In genomic region chr6:124414927-124415325, GRCm38 (mm10) we compare ENCODE assay signal across 8 mouse cellular contexts. TPM values are rescaled to one million over a fixed set of nuclear protein-coding genes. Genes with fewer than 3 reads are reported as not detected.
A peak's percentile ranks its signal among the peaks of the same experiment; 100 is the strongest.
DNase-seq lines count a peak whose midpoint lies in the region; ATAC-seq and TF ChIP-seq lines count a peak whose summit lies in the region.

Pex5 (minus strand) TSS chr6:124415067.

- H3K27me3 ChIP-seq in embryonic facial prominence, embryonic 14.5 days (replicated peaks; ENCODE audit: control insufficient read depth, insufficient read depth, low read length), result no peaks in the 10 kb centered on the region
- no peaks in the 10 kb centered on the region for H3K27me3 ChIP-seq in limb, embryonic 14.5 days (ENCODE audit: control insufficient read depth, insufficient read depth, low read length)
- no peaks in the 10 kb centered on the region for H3K27me3 ChIP-seq in midbrain, postnatal 0 days (ENCODE audit: insufficient read depth, low read length)

- peaks cover 27% of the 10 kb centered on the region for H3K36me3 ChIP-seq in embryonic facial prominence, embryonic 14.5 days (ENCODE audit: control insufficient read depth, insufficient read depth, low read length)
- H3K36me3 ChIP-seq in limb, embryonic 14.5 days (ENCODE audit: control insufficient read depth, insufficient read depth, low read length), result peaks cover 23% of the 10 kb centered on the region
- H3K36me3 ChIP-seq in midbrain, postnatal 0 days (ENCODE audit: insufficient read depth, low read length), result peaks cover 11% of the 10 kb centered on the region

- peaks cover 11% of the 10 kb centered on the region for H3K4me1 ChIP-seq in embryonic facial prominence, embryonic 14.5 days (ENCODE audit: control insufficient read depth, insufficient read depth, low read length)
- peaks cover 6% of the 10 kb centered on the region; the same call in 1 of the 2 replicates for H3K4me1 ChIP-seq in limb, embryonic 14.5 days (ENCODE audit: control insufficient read depth, insufficient read depth, low read length)
- H3K4me1 ChIP-seq in midbrain, postnatal 0 days (ENCODE audit: insufficient read depth, low read length), result peaks cover 6% of the 10 kb centered on the region; the same call in 1 of the 2 replicates

- H3K4me2 ChIP-seq in embryonic facial prominence, embryonic 14.5 days (ENCODE audit: low read depth, low read length), result peak within 1 kb of the TSS; percentile 90
- peak within 1 kb of the TSS; percentile 88 for H3K4me2 ChIP-seq in limb, embryonic 14.5 days (replicated peaks; ENCODE audit: low read depth, low read length, severe bottlenecking)
- peak within 1 kb of the TSS; percentile 77 for H3K4me2 ChIP-seq in midbrain, postnatal 0 days (ENCODE audit: low read depth, low read length, poor library complexity, severe bottlenecking)

- H3K4me3 ChIP-seq in embryonic facial prominence, embryonic 14.5 days (ENCODE audit: low read depth, low read length), result peak within 1 kb of the TSS; percentile 93
- peak within 1 kb of the TSS; percentile 94 for H3K4me3 ChIP-seq in limb, embryonic 14.5 days (replicated peaks; ENCODE audit: low read length)
- peak within 1 kb of the TSS; percentile 76 for H3K4me3 ChIP-seq in midbrain, postnatal 0 days (ENCODE audit: low read depth, low read length)

- H3K9me3 ChIP-seq in embryonic facial prominence, embryonic 14.5 days (ENCODE audit: control insufficient read depth, low read length), result no peaks in the 10 kb centered on the region
- H3K9me3 ChIP-seq in limb, embryonic 14.5 days (ENCODE audit: control insufficient read depth, low read length), result no peaks in the 10 kb centered on the region
- no peaks in the 10 kb centered on the region for H3K9me3 ChIP-seq in midbrain, postnatal 0 days (ENCODE audit: low read length)

- WGBS in embryonic facial prominence, embryonic 14.5 days, result under 1% methylated on average over 18 of the region's 36 CpGs
- under 1% methylated on average over 25 of the region's 36 CpGs for WGBS in limb, embryonic 14.5 days
- under 1% methylated on average over 32 of the region's 36 CpGs for WGBS in midbrain, postnatal 0 days

- peak within 1 kb of the TSS; percentile 88 for H3K27ac ChIP-seq in embryonic facial prominence, embryonic 14.5 days (replicated peaks; ENCODE audit: low read depth, low read length)
- peak within 1 kb of the TSS; percentile 85 for H3K27ac ChIP-seq in limb, embryonic 14.5 days (replicated peaks; ENCODE audit: low read depth, low read length)
- H3K27ac ChIP-seq in midbrain, postnatal 0 days (ENCODE audit: low read depth, low read length), result peak within 1 kb of the TSS; percentile 78

- 0 out of 2 replicates have a peak, but pooled peaks have one; percentile 29 for TF ChIP-seq POLR2A in limb, embryonic 14.5 days (IDR thresholded peaks at IDR 0.05; ENCODE audit: borderline replicate concordance, extremely low read depth, insufficient read depth, insufficient read length)

- H3K9ac ChIP-seq in embryonic facial prominence, embryonic 14.5 days (ENCODE audit: low read depth, low read length), result peak within 1 kb of the TSS; percentile 90
- H3K9ac ChIP-seq in limb, embryonic 14.5 days (ENCODE audit: low read depth, low read length, severe bottlenecking), result peak within 1 kb of the TSS; percentile 88
- H3K9ac ChIP-seq in midbrain, postnatal 0 days (replicated peaks; ENCODE audit: low read length, poor library complexity, severe bottlenecking), result peak within 1 kb of the TSS; percentile 86

- ATAC-seq in embryonic facial prominence, embryonic 14.5 days (ENCODE audit: low read depth), result peak; percentile 97
- ATAC-seq in limb, embryonic 14.5 days (ENCODE audit: low FRiP score, low read depth), result peak; percentile 98
- peak; percentile 95 for ATAC-seq in midbrain, postnatal 0 days (ENCODE audit: low FRiP score)

- DNase-seq in 3T3-L1 (ENCODE audit: low read depth, low spot score), result peak; percentile 98
- DNase-seq in adrenal gland, postnatal 4 days (ENCODE audit: low spot score in 2 of 2), result peak; percentile 81 to 87
- DNase-seq in embryonic facial prominence, embryonic 14.5 days (ENCODE audit: low spot score), result peak; percentile 98
- peak; percentile 97 for DNase-seq in heart, adult 8-10 months (ENCODE audit: low spot score)
- DNase-seq in kidney, adult 9 months, result peak; percentile 98
- peak; percentile 97 for DNase-seq in limb, embryonic 14.5 days (ENCODE audit: low spot score)
- DNase-seq in midbrain, postnatal 0 days (ENCODE audit: low spot score), result peak; percentile 97
- DNase-seq in spleen, postnatal 14 days (ENCODE audit: low spot score in 2 of 2), result peak; percentile 90 to 91

- no peak for TF ChIP-seq CTCF in midbrain, postnatal 0 days (IDR thresholded peaks at IDR 0.05)

RNA-seq across cellular contexts. Expression of gene Pex5, which starts in this region (rescaled TPM):
- total RNA-seq in adrenal gland, postnatal 4 days (2021), result 10 to 100 TPM; 82.1 to 88.3 TPM
- 38.6 and 43.6 TPM in 2 replicates for polyA plus RNA-seq in embryonic facial prominence, embryonic 14.5 days (2014; fragmentation: Nextera tagmentation; extraction: Ambion mirVana)
- 10 to 100 TPM; 21.3 to 25.4 (median 23.6) TPM for total RNA-seq in heart, adult 8-10 months (2022)
- polyA plus RNA-seq in limb, embryonic 14.5 days (2012; rRNA removed), result 53.9 and 60.7 TPM in 2 replicates
- 34.7 and 43.3 TPM in 2 replicates for polyA plus RNA-seq in limb, embryonic 14.5 days (2014; fragmentation: Nextera tagmentation; extraction: Ambion mirVana)
- 73.2 and 78.9 TPM in 2 replicates for total RNA-seq in midbrain, postnatal 0 days (2014; rRNA removed)
- 52.9 and 53.1 TPM in 2 replicates for polyA plus RNA-seq in midbrain, postnatal 0 days (2015; fragmentation: Nextera tagmentation; extraction: Ambion mirVana)

Comparison
In these comparisons a context has a peak if more than half of its experiments do, and no peak if none do; other contexts are left out.
1. Peak in every context shown above with its lines: DNase-seq, ATAC-seq, H3K4me3 ChIP-seq and H3K27ac ChIP-seq.